Mouse (Mus musculus): ENCODE data around the gene Arid5a.

The Arid5a gene

GRCm38 (mm10) chr1:36307495-36308280 is at the start of gene Arid5a:
TSS of gene Arid5a (plus strand) at chr1:36307733.
- peak; percentile 92 for DNase-seq (ENCODE audit: low read depth, low spot score)

- no peak for DNase-seq (ENCODE audit: low read depth, low spot score)
Observed at GRCm38 (mm10) chr1:36258631-36259030, 48.9 kb upstream of the Arid5a start.

GRCm38 (mm10) chr1:36259281-36259680 is 48.3 kb upstream of the Arid5a start:
- no peak for DNase-seq (ENCODE audit: low read depth, low spot score)

GRCm38 (mm10) chr1:36260418-36260817 is 47.1 kb upstream of the Arid5a start:
- no peak for DNase-seq (ENCODE audit: low read depth, low spot score)

GRCm38 (mm10) chr1:36261708-36262504 is 45.6 kb upstream of the Arid5a start:
- DNase-seq (ENCODE audit: low read depth, low spot score) = no peak

GRCm38 (mm10) chr1:36263833-36264488 is 43.6 kb upstream of the Arid5a start:
- DNase-seq (ENCODE audit: low read depth, low spot score) = peak; percentile 72

- DNase-seq (ENCODE audit: low read depth, low spot score) = no peak
Observed at GRCm38 (mm10) chr1:36266293-36266692, 41.2 kb upstream of the Arid5a start.

GRCm38 (mm10) chr1:36267595-36267994 is 39.9 kb upstream of the Arid5a start:
- no peak for DNase-seq (ENCODE audit: low read depth, low spot score)

- no peak for DNase-seq (ENCODE audit: low read depth, low spot score)
Observed at GRCm38 (mm10) chr1:36269121-36269795, 38.3 kb upstream of the Arid5a start.

GRCm38 (mm10) chr1:36270666-36271065 is 36.9 kb upstream of the Arid5a start:
- peak; percentile 69 for DNase-seq (ENCODE audit: low read depth, low spot score)

- no peak for DNase-seq (ENCODE audit: low read depth, low spot score)
Observed at GRCm38 (mm10) chr1:36271516-36272230, 35.9 kb upstream of the Arid5a start.

GRCm38 (mm10) chr1:36272546-36272945 is 35.0 kb upstream of the Arid5a start:
- no peak for DNase-seq (ENCODE audit: low read depth, low spot score)

GRCm38 (mm10) chr1:36273288-36273687 is 34.2 kb upstream of the Arid5a start:
- peak; percentile 67 for DNase-seq (ENCODE audit: low read depth, low spot score)

- DNase-seq (ENCODE audit: low read depth, low spot score) = no peak
Observed at GRCm38 (mm10) chr1:36274455-36274854, 33.1 kb upstream of the Arid5a start, which contains the start of gene Neurl3. TSS of gene Neurl3 (minus strand) at chr1:36274679.

- no peak for DNase-seq (ENCODE audit: low read depth, low spot score)
Observed at GRCm38 (mm10) chr1:36275635-36276389, 31.7 kb upstream of the Arid5a start.

GRCm38 (mm10) chr1:36277267-36278060 is 30.1 kb upstream of the Arid5a start:
- peak; percentile 58 for DNase-seq (ENCODE audit: low read depth, low spot score)

- peak; percentile 65 for DNase-seq (ENCODE audit: low read depth, low spot score)
Observed at GRCm38 (mm10) chr1:36279202-36279601, 28.3 kb upstream of the Arid5a start.

GRCm38 (mm10) chr1:36280938-36281337 is 26.6 kb upstream of the Arid5a start:
- DNase-seq (ENCODE audit: low read depth, low spot score) = no peak

GRCm38 (mm10) chr1:36281849-36282248 is 25.7 kb upstream of the Arid5a start:
- peak; percentile 29 for DNase-seq (ENCODE audit: low read depth, low spot score)
